9 mouse cellular contexts compared by ENCODE assay signal in the genomic region with DNA sequence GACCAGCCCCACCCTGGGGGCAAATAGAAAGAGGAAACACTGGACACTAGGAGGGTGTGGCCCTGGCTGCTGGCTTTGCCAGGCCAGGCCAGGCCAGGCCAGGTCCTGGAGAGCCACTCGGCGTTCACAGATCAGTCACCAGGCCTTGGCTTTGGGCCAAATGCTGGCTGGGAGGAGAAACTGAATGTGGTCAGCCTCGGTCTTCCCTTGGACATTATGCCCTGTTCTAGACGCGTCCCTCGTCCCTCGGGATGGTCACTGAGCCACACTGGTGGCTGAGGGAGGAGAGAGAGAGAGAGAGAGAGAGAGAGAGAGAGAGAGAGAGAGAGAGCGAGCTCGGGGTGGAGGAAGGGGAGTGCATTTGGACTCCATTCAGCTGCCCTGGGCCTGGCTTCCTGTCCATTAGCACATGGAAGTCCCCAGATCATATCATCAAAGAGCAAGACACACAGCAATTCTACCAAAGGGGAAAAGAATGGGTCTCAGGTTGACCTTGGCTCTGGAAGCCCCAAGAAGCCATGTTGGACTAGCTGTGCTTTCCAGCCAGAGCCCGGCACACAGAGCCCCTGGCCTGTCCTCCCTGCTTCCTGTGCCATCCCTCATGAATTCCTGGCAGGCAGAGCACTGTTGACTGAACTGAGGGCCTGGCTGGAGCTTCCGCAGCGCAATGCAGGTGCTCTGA. TPM values are rescaled to one million over a fixed set of nuclear protein-coding genes. Genes with fewer than 3 reads are reported as not detected.
DNase-seq lines count a peak whose midpoint lies in the region; ATAC-seq and TF ChIP-seq lines count a peak whose summit lies in the region.
"Had no signal": no experiment of that assay in that cellular context is flagged by ENCODE, and none has a peak within 500 bp of the region (broad histone marks: within the 10 kb centered on the region; RNA-seq: fewer than 3 reads in every experiment).

No protein-coding gene starts in this region.

- no peak overlapping the region for H3K27ac ChIP-seq in midbrain, postnatal 0 days (ENCODE audit: low read depth, low read length)
- H3K27ac ChIP-seq in midbrain, embryonic 16.5 days (ENCODE audit: low read length) = no peak overlapping the region
- H3K27ac ChIP-seq in heart, embryonic 13.5 days (replicated peaks) = peak overlapping the region; percentile 89
- H3K27ac ChIP-seq: neural tube, embryonic 12.5 days had no signal

- no peak overlapping the region for H3K9ac ChIP-seq in midbrain, postnatal 0 days (replicated peaks; ENCODE audit: low read length, poor library complexity, severe bottlenecking)
- no peak overlapping the region for H3K9ac ChIP-seq in midbrain, embryonic 16.5 days (ENCODE audit: low read depth, low read length)
- peak overlapping the region; percentile 68 for H3K9ac ChIP-seq in heart, embryonic 13.5 days
- H3K9ac ChIP-seq: neural tube, embryonic 12.5 days had no signal

- H3K9me3 ChIP-seq in midbrain, postnatal 0 days (ENCODE audit: low read length) = no peaks in the 10 kb centered on the region
- no peaks in the 10 kb centered on the region for H3K9me3 ChIP-seq in midbrain, embryonic 16.5 days (replicated peaks; ENCODE audit: control insufficient read depth, low read length, poor library complexity, severe bottlenecking)
- H3K9me3 ChIP-seq in heart, embryonic 13.5 days = no peaks in the 10 kb centered on the region
- H3K9me3 ChIP-seq: neural tube, embryonic 12.5 days had no signal

- H3K4me3 ChIP-seq in midbrain, postnatal 0 days (ENCODE audit: low read depth, low read length) = no peak overlapping the region
- H3K4me3 ChIP-seq in midbrain, embryonic 16.5 days (ENCODE audit: low read depth, low read length) = no peak overlapping the region
- H3K4me3 ChIP-seq in heart, embryonic 13.5 days = no peak overlapping the region
- H3K4me3 ChIP-seq: neural tube, embryonic 12.5 days had no signal

- H3K4me1 ChIP-seq in midbrain, postnatal 0 days (ENCODE audit: insufficient read depth, low read length) = no peaks in the 10 kb centered on the region
- H3K4me1 ChIP-seq in midbrain, embryonic 16.5 days (ENCODE audit: control insufficient read depth, insufficient read depth, low read length) = no peaks in the 10 kb centered on the region
- H3K4me1 ChIP-seq in heart, embryonic 13.5 days = peaks cover 45% of the 10 kb centered on the region

- H3K27me3 ChIP-seq in midbrain, postnatal 0 days (ENCODE audit: insufficient read depth, low read length) = no peaks in the 10 kb centered on the region
- no peaks in the 10 kb centered on the region for H3K27me3 ChIP-seq in midbrain, embryonic 16.5 days (ENCODE audit: control insufficient read depth, insufficient read depth, low read depth, low read length)
- H3K27me3 ChIP-seq in heart, embryonic 13.5 days (replicated peaks) = no peaks in the 10 kb centered on the region
- H3K27me3 ChIP-seq: neural tube, embryonic 12.5 days had no signal

- no peak overlapping the region for H3K4me2 ChIP-seq in midbrain, postnatal 0 days (ENCODE audit: low read depth, low read length, poor library complexity, severe bottlenecking)
- no peak overlapping the region for H3K4me2 ChIP-seq in midbrain, embryonic 16.5 days (ENCODE audit: low read length)
- H3K4me2 ChIP-seq in heart, embryonic 13.5 days = no peak overlapping the region
- H3K4me2 ChIP-seq: neural tube, embryonic 12.5 days had no signal

- WGBS in midbrain, postnatal 0 days = 54% methylated on average over 12 of the region's 12 CpGs
- 60% methylated on average over 12 of the region's 12 CpGs for WGBS in midbrain, embryonic 16.5 days
- WGBS in heart, embryonic 13.5 days = 50% methylated on average over 12 of the region's 12 CpGs

- DNase-seq in midbrain, postnatal 0 days (ENCODE audit: low spot score) = peak; percentile 45
- DNase-seq in cerebellum, adult 9-10 months = peak; percentile 48
- peak; percentile 81 to 87 for DNase-seq in kidney, postnatal 4 days
- peak; percentile 58 for DNase-seq in ovary, postnatal 36 days (ENCODE audit: low spot score)
- no peak for DNase-seq in T-cell, adult 2 months (ENCODE audit: low spot score)
- no peak for DNase-seq in spleen, postnatal 14 days (ENCODE audit: low spot score in 2 of 2)

- no peak for ATAC-seq in midbrain, postnatal 0 days (ENCODE audit: low FRiP score)
- ATAC-seq in midbrain, embryonic 16.5 days = no peak
- ATAC-seq in heart, embryonic 13.5 days (ENCODE audit: extremely low read depth, insufficient number of reproducible peaks, low FRiP score, low TSS enrichment) = 0 out of 2 replicates have a peak, but pooled peaks have one; percentile 6

- TF ChIP-seq CTCF in midbrain, postnatal 0 days (IDR thresholded peaks at IDR 0.05) = no peak

- no peaks in the 10 kb centered on the region for H3K36me3 ChIP-seq in midbrain, postnatal 0 days (ENCODE audit: insufficient read depth, low read length)
- H3K36me3 ChIP-seq in midbrain, embryonic 16.5 days (ENCODE audit: control insufficient read depth, insufficient read depth, low read length) = no peaks in the 10 kb centered on the region
- peaks cover 100% of the 10 kb centered on the region for H3K36me3 ChIP-seq in heart, embryonic 13.5 days
- H3K36me3 ChIP-seq: neural tube, embryonic 12.5 days had no signal

RNA-seq across cellular contexts. Expression of a gene that starts 24.4 kb away (rescaled TPM):
- 13.3 and 16.0 TPM in 2 replicates for total RNA-seq in midbrain, postnatal 0 days (2014; rRNA removed)
- polyA plus RNA-seq in midbrain, postnatal 0 days (2015; fragmentation: Nextera tagmentation; extraction: Ambion mirVana) = 6.8 and 8.6 TPM in 2 replicates
- 7.0 and 7.1 TPM in 2 replicates for polyA plus RNA-seq in midbrain, embryonic 16.5 days (2015; fragmentation: Nextera tagmentation; extraction: Ambion mirVana)
- polyA plus RNA-seq in heart, embryonic 13.5 days (2015; fragmentation: Nextera tagmentation; extraction: Ambion mirVana) = 218 and 237 TPM in 2 replicates

Comparison
In these comparisons a context has a peak if more than half of its experiments do, and no peak if none do; other contexts are left out.
1. DNase-seq: peak in midbrain, postnatal 0 days (single experiment), cerebellum, adult 9-10 months (single experiment), kidney, postnatal 4 days (2 of 2) and ovary, postnatal 36 days (single experiment); none in T-cell, adult 2 months (single experiment) and spleen, postnatal 14 days (0 of 2).
2. RNA of a gene that starts 24.4 kb away (polyA plus RNA-seq): 218 to 237 TPM in heart, embryonic 13.5 days; 7.0 to 7.1 TPM in midbrain, embryonic 16.5 days and 6.8 to 8.6 TPM in midbrain, postnatal 0 days; every median in the first group is over 10 times any median in the second.